Mouse (Mus musculus) MEL (cell line): Measurements from ENCODE around the gene Sdr39u1. TPM values are rescaled to one million over a fixed set of nuclear protein-coding genes. Genes with fewer than 3 reads are reported as not detected.

Experiments used
- DNase-seq: peaks from one replicate; pipeline ENCODE4 v3.0.0; 2011; ENCODE audit warnings: low read depth, low spot score
- H3K27ac ChIP-seq: 2 replicates; pipeline ENCODE4 v1.5.1; 2012; ENCODE audit warnings: low read depth, mild to moderate bottlenecking, control low read depth, low read length, moderate library complexity; ENCODE audit not compliant: control insufficient read depth
- H3K27me3 ChIP-seq, 2 experiments: fragments of 150-350 bp in 1 of 2; sonication (generic) in 1 of 2; 2 replicates each; pipeline ENCODE4 v1.6.1; 2012; ENCODE audit warnings: low read length in 2 of 2, mild to moderate bottlenecking in 2 of 2, improper control_type of control experiment in 1 of 2, moderate library complexity in 1 of 2; ENCODE audit not compliant: insufficient read depth in 2 of 2, control insufficient read depth in 1 of 2
- H3K36me3 ChIP-seq, 2 experiments: 2 replicates each; pipeline ENCODE4 v1.6.1; 2012 to 2014; ENCODE audit warnings: low read length in 2 of 2, improper control_type of control experiment in 1 of 2, inconsistent platforms in 1 of 2, mild to moderate bottlenecking in 1 of 2; ENCODE audit not compliant: insufficient read depth in 2 of 2, control insufficient read depth in 1 of 2
- H3K4me1 ChIP-seq, 2 experiments: fragments of 150-350 bp in 1 of 2; sonication (generic) in 1 of 2; 2 replicates each; pipeline ENCODE4 v1.6.1; 2012; ENCODE audit warnings: low read length in 2 of 2, improper control_type of control experiment in 1 of 2, mild to moderate bottlenecking in 1 of 2; ENCODE audit not compliant: insufficient read depth in 2 of 2, control insufficient read depth in 1 of 2
- H3K4me3 ChIP-seq, 2 experiments: fragments of 150-350 bp in 1 of 2; sonication (generic) in 1 of 2; 2 replicates each; pipeline ENCODE4 v1.5.1; 2012; ENCODE audit warnings: low read depth in 2 of 2, low read length in 2 of 2, mild to moderate bottlenecking in 2 of 2, moderate library complexity in 2 of 2, control low read depth in 1 of 2, improper control_type of control experiment in 1 of 2; ENCODE audit not compliant: control insufficient read depth in 1 of 2, insufficient read depth in 1 of 2
- H3K79me2 ChIP-seq: 2 replicates; pipeline ENCODE4 v1.6.1; 2012; ENCODE audit warnings: mild to moderate bottlenecking, low read length, moderate library complexity; ENCODE audit not compliant: control insufficient read depth, poor library complexity, insufficient read depth
- H3K9ac ChIP-seq: 2 replicates; pipeline ENCODE4 v1.6.1; 2012; ENCODE audit warnings: low read depth, mild to moderate bottlenecking, control low read depth, low read length, moderate library complexity; ENCODE audit not compliant: control insufficient read depth, poor library complexity, severe bottlenecking
- H3K9me3 ChIP-seq: fragments of 150-350 bp; sonication (generic); replicated peaks from 2 replicates; pipeline ENCODE4 v1.6.1; 2012; ENCODE audit warnings: mild to moderate bottlenecking, low read length, improper control_type of control experiment, moderate library complexity; ENCODE audit not compliant: insufficient read depth
- BHLHE40 ChIP-seq: IDR thresholded peaks from 2 replicates; pipeline ENCODE4 v1.6.1; 2012; ENCODE audit warnings: low read depth, mild to moderate bottlenecking, inconsistent platforms, low read length, improper control_type of control experiment, borderline replicate concordance
- CHD1 ChIP-seq: IDR thresholded peaks from 2 replicates; pipeline ENCODE4 v1.6.1; 2012; ENCODE audit warnings: low read depth, mild to moderate bottlenecking, inconsistent platforms, low read length, improper control_type of control experiment
- CHD2 ChIP-seq: IDR thresholded peaks from 2 replicates; pipeline ENCODE4 v1.6.1; 2011; ENCODE audit warnings: low read length, improper control_type of control experiment
- CTCF ChIP-seq, 3 experiments: IDR thresholded peaks in 2 of 3; conservative IDR thresholded peaks in 1 of 3; 2 replicates each; pipeline ENCODE4 v1.5.1; 2011 to 2012; ENCODE audit warnings: low read length in 3 of 3, low read depth in 2 of 3, mild to moderate bottlenecking in 2 of 3, improper control_type of control experiment in 1 of 3, inconsistent platforms in 1 of 3, mixed read lengths in 1 of 3, moderate library complexity in 1 of 3; ENCODE audit not compliant: control insufficient read depth in 1 of 3, insufficient read depth in 1 of 3, poor library complexity in 1 of 3, severe bottlenecking in 1 of 3
- E2F4 ChIP-seq: IDR thresholded peaks from 2 replicates; pipeline ENCODE4 v1.6.1; 2011; ENCODE audit warnings: low read depth, low read length, improper control_type of control experiment, borderline replicate concordance
- ELF1 ChIP-seq: IDR thresholded peaks from 2 replicates; pipeline ENCODE4 v1.6.1; 2014; ENCODE audit warnings: low read depth, mild to moderate bottlenecking, inconsistent platforms, low read length, improper control_type of control experiment, moderate library complexity
- EP300 ChIP-seq, 2 experiments: IDR thresholded peaks; 2 replicates each; pipeline ENCODE4 v1.6.1; 2011; ENCODE audit warnings: improper control_type of control experiment in 2 of 2, low read length in 2 of 2, low read depth in 1 of 2, mild to moderate bottlenecking in 1 of 2
- ETS1 ChIP-seq: IDR thresholded peaks from 2 replicates; pipeline ENCODE4 v1.6.1; 2012; ENCODE audit warnings: low read depth, mild to moderate bottlenecking, inconsistent platforms, low read length, improper control_type of control experiment, moderate library complexity
- GABPA ChIP-seq: IDR thresholded peaks from 2 replicates; pipeline ENCODE4 v1.6.1; 2012; ENCODE audit warnings: low read depth, mild to moderate bottlenecking, inconsistent platforms, low read length, improper control_type of control experiment, moderate library complexity
- KAT2A ChIP-seq: conservative IDR thresholded peaks from 2 replicates; pipeline ENCODE4 v1.6.1; 2012; ENCODE audit warnings: low read depth, low read length, improper control_type of control experiment, inconsistent platforms
- MAX ChIP-seq: IDR thresholded peaks from 2 replicates; pipeline ENCODE4 v1.6.1; 2011; ENCODE audit warnings: low read length, improper control_type of control experiment
- MAZ ChIP-seq: IDR thresholded peaks from 2 replicates; pipeline ENCODE4 v1.6.1; 2012; ENCODE audit warnings: low read depth, mild to moderate bottlenecking, inconsistent platforms, low read length, improper control_type of control experiment
- MXI1 ChIP-seq: IDR thresholded peaks from 2 replicates; pipeline ENCODE4 v1.6.1; 2011; ENCODE audit warnings: mild to moderate bottlenecking, low read depth, low read length, improper control_type of control experiment
- MYB ChIP-seq: IDR thresholded peaks from 2 replicates; pipeline ENCODE4 v1.6.1; 2011; ENCODE audit warnings: mild to moderate bottlenecking, low read depth, low read length, improper control_type of control experiment
- MYC ChIP-seq: IDR thresholded peaks from 2 replicates; pipeline ENCODE4 v1.6.1; 2011; ENCODE audit warnings: low read depth, mild to moderate bottlenecking, low read length, improper control_type of control experiment, moderate library complexity
- NRF1 ChIP-seq: IDR thresholded peaks from 2 replicates; pipeline ENCODE4 v1.6.1; 2014; ENCODE audit warnings: low read depth, mild to moderate bottlenecking, inconsistent platforms, low read length, improper control_type of control experiment, moderate library complexity; ENCODE audit not compliant: poor library complexity, insufficient read depth, severe bottlenecking
- POLR2AphosphoS2 ChIP-seq: IDR thresholded peaks from 2 replicates; pipeline ENCODE4 v1.6.1; 2011; ENCODE audit warnings: low read length, improper control_type of control experiment
- SIN3A ChIP-seq: IDR thresholded peaks from 2 replicates; pipeline ENCODE4 v1.6.1; 2012; ENCODE audit warnings: low read length, improper control_type of control experiment, inconsistent platforms
- SMC3 ChIP-seq: IDR thresholded peaks from 2 replicates; pipeline ENCODE4 v1.6.1; 2011; ENCODE audit warnings: low read depth, low read length, improper control_type of control experiment
- TBP ChIP-seq: IDR thresholded peaks from 2 replicates; pipeline ENCODE4 v1.8.0; 2011; ENCODE audit warnings: low read depth, low read length, improper control_type of control experiment
- TCF12 ChIP-seq: IDR thresholded peaks from 2 replicates; pipeline ENCODE4 v1.6.1; 2014; ENCODE audit warnings: low read depth, mild to moderate bottlenecking, inconsistent platforms, low read length, improper control_type of control experiment, moderate library complexity
- USF2 ChIP-seq, 2 experiments: IDR thresholded peaks; 2 replicates each; pipeline ENCODE4 v1.6.1; 2011 to 2012; ENCODE audit warnings: improper control_type of control experiment in 2 of 2, low read length in 2 of 2, borderline replicate concordance in 1 of 2, inconsistent platforms in 1 of 2, low read depth in 1 of 2, mild to moderate bottlenecking in 1 of 2; ENCODE audit not compliant: insufficient read depth in 1 of 2
- ZC3H11A ChIP-seq: IDR thresholded peaks from 2 replicates; pipeline ENCODE4 v1.6.1; 2012; ENCODE audit warnings: low read depth, mild to moderate bottlenecking, inconsistent platforms, low read length, improper control_type of control experiment
- polyA plus RNA-seq, 2 experiments: library from polyadenylated mRNA; stranded (reverse) in 1 of 2; unstranded in 1 of 2; fragments of >175 nt in 1 of 2; fragments of >200 nt in 1 of 2; gene quantifications; 2 replicates each; pipeline versions ENCODE4 v1.2.1 to v1.2.4; 2012; ENCODE audit warnings: low replicate concordance in 2 of 2, low read depth in 1 of 2; ENCODE audit not compliant: insufficient read length in 2 of 2, insufficient read depth in 1 of 2, missing spikeins in 1 of 2
- total RNA-seq: library from RNA; depleted of rRNA; stranded (reverse); fragments of 300-350 nt; gene quantifications from 2 replicates; pipeline ENCODE4 v1.2.3, GENCODE M21; 2012

The Sdr39u1 gene
- total and polyA plus RNA-seq, 3 experiments: 1.1 to 2.3 TPM; not detected in 1

- peak; percentile 60; the same call in 1 of the 2 replicates for TF ChIP-seq MYC
- TF ChIP-seq MYB: no peak
- TF ChIP-seq MXI1: peak; percentile 32; the same call in 1 of the 2 replicates
- TF ChIP-seq KAT2A: no peak
- no peak for TF ChIP-seq TCF12
- TF ChIP-seq ZC3H11A: peak; percentile 92
- no peak for TF ChIP-seq POLR2AphosphoS2
- TF ChIP-seq NRF1: no peak
- peak; percentile 75 for TF ChIP-seq SIN3A
- TF ChIP-seq GABPA: no peak
These were observed 18.4 kb upstream of the Sdr39u1 start (continued) for GRCm38 (mm10) chr14:55918240-55919082.

DNA sequence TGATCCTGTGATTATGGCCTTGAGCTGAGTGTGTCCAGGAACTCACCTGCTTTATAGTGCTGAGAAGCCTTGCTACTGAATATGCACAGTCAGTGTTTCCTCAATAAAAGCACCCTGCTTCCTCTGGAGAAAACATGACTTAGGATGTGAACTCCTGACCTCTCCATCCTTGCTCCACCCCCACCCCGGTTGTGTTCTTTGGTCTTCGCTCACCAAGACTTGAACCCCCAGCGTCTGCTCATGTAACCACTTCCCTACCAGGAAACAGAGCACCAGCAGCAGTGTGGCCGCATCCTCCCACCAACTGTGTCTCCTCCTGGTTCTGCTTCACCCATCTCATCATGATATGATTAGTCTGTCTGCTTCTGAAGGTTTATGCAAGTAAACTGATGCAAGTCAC, 13.3 kb upstream of the Sdr39u1 start:
- DNase-seq: no peak
- Histone ChIP-seq H3K36me3 (no peaks in the 10 kb centered on the region), H3K4me3 (no peak overlapping the region), H3K9me3 (no peaks in the 10 kb centered on the region), H3K4me1 (no peaks in the 10 kb centered on the region), H3K27ac (no peak overlapping the region), H3K79me2 (no peaks in the 10 kb centered on the region), H3K27me3 (peaks cover 5 to 36% of the 10 kb centered on the region in 2 experiments), H3K9ac (no peak overlapping the region)
- TF ChIP-seq CTCF (IDR thresholded peaks at IDR 0.05 in 2 of 3, conservative IDR thresholded peaks at IDR 0.05 in 1 of 3; ENCODE audit: control insufficient read depth in 1 of 3, insufficient read depth in 1 of 3, low read depth in 2 of 3, low read length in 3 of 3, poor library complexity in 1 of 3, severe bottlenecking in 1 of 3) (no peak), SIN3A (no peak), ETS1 (no peak), MYB (no peak), ELF1 (no peak), SMC3 (no peak), CHD2 (no peak), EP300 (IDR thresholded peaks at IDR 0.05; ENCODE audit: low read depth in 1 of 2, low read length in 2 of 2) (no peak), GABPA (no peak), MAX (no peak), ZC3H11A (no peak), E2F4 (no peak), BHLHE40 (no peak), KAT2A (no peak), MAZ (no peak), CHD1 (no peak), NRF1 (no peak), USF2 (IDR thresholded peaks at IDR 0.05; ENCODE audit: borderline replicate concordance in 1 of 2, insufficient read depth in 1 of 2, low read depth in 1 of 2, low read length in 2 of 2) (no peak), TBP (no peak)
